Mouse (Mus musculus): ENCODE results near the gene Ndufs1. TPM values are rescaled to one million over a fixed set of nuclear protein-coding genes. Genes with fewer than 3 reads are reported as not detected.

Gene Ndufs1
- polyA plus RNA-seq, 1 experiment from 2014 or later = 92.7 TPM

DNA sequence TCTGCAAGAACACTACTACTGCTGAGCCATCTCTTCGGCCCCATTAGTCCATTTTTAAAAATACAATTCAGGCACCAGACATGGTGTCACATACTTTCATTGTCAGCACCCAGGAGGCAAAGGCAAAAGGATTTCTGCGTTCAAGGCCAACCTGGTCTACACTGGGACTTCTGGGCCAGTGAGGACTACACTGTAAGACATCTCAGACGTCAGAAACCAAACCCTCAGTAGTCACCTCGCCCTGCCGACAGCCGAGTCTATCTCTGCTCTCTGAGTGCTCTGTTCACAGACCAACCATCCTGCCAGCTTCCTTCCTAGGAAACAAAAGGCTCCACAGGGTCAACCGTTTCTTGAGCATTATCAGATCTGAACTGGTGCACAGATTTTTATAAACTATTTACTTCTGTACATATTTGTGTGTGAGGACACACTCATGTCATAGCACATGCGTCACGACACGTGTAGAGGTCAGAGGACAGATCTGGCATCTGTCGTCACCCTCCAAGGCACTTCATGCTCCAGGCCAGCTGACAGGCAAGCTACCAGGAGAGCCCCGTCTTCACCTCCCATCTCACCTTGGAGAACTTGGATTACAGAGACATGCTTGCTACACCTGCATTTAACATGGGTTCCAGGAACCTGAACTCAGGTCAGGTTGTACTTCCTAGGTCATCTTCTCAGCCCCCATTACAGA is 73.7 kb downstream of the Ndufs1 start:
- ATAC-seq (ENCODE audit: low read depth) = no peak
- 76% methylated on average over 12 of the region's 12 CpGs for WGBS (ENCODE audit: insufficient replicate concordance)

DNA sequence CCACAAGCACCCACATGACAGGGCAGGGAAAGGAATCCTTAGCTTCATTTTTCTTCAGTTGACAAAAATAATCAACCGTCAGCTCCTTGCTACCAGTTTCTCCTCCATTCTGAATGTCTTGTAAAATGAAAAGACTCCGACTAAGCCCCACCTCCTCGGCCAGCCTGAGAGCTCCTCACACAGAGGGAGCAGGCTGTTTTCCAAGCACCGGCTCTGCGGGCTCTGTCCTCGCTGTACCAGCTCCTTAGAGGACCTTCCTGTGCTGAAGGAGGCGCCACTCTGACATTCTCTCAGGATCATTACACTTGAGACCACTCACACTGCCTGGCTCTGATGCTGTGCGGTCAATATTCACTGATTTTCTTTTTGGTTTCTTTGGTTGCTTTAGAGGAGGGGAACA is 76.4 kb downstream of the Ndufs1 start:
- no peaks in the 10 kb centered on the region for H3K9me3 ChIP-seq (replicated peaks; ENCODE audit: control insufficient read depth, low read length)
- H3K4me3 ChIP-seq (ENCODE audit: low read depth, low read length) = no peak overlapping the region
- H3K4me1 ChIP-seq (ENCODE audit: control insufficient read depth, low read depth, low read length) = no peaks in the 10 kb centered on the region
- ATAC-seq (ENCODE audit: low read depth) = no peak
- H3K27me3 ChIP-seq (ENCODE audit: control insufficient read depth, insufficient read depth, low read depth, low read length) = no peaks in the 10 kb centered on the region
- no peak overlapping the region for H3K4me2 ChIP-seq (ENCODE audit: low read depth, low read length)
- 82% methylated on average over 8 of the region's 8 CpGs for WGBS (ENCODE audit: insufficient replicate concordance)
- no peak overlapping the region for H3K27ac ChIP-seq (ENCODE audit: low read length)
- no peak overlapping the region for H3K9ac ChIP-seq (ENCODE audit: low read depth, low read length)
- peaks cover 30% of the 10 kb centered on the region for H3K36me3 ChIP-seq (ENCODE audit: control insufficient read depth, insufficient read depth)

More for the DNA sequence above, 73.7 kb downstream of the Ndufs1 start:
- Histone ChIP-seq H3K36me3 (ENCODE audit: control insufficient read depth, insufficient read depth) (peaks cover 30% of the 10 kb centered on the region), H3K9me3 (replicated peaks; ENCODE audit: control insufficient read depth, low read length) (no peaks in the 10 kb centered on the region), H3K27ac (ENCODE audit: low read length) (no peak overlapping the region), H3K4me2 (ENCODE audit: low read depth, low read length) (no peak overlapping the region), H3K4me3 (ENCODE audit: low read depth, low read length) (no peak overlapping the region), H3K27me3 (ENCODE audit: control insufficient read depth, insufficient read depth, low read depth, low read length) (no peaks in the 10 kb centered on the region), H3K9ac (ENCODE audit: low read depth, low read length) (no peak overlapping the region), H3K4me1 (ENCODE audit: control insufficient read depth, low read depth, low read length) (peaks cover 2% of the 10 kb centered on the region; the same call in 1 of the 2 replicates)

DNA sequence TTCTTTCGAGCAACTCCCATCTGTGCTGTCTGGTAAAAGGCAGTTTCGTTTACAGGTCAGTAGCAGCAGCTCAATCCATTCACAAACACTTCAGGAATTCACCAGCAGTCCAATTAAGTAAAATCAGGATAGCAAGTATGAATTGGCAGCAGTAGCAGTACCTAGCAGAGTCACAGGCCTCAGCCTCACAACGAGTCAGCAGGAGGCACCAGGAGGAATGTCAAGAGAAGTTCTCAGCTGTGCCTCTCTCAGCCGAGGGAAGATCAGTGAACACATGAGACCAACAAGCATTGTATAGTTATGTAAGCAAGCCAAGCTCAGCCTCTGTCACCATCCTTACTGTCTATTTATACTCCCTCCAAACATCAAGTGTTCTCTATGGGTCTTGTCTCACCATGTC is 77.8 kb downstream of the Ndufs1 start:
- no peaks in the 10 kb centered on the region for H3K27me3 ChIP-seq (ENCODE audit: control insufficient read depth, insufficient read depth, low read depth, low read length)
- ATAC-seq (ENCODE audit: low read depth) = no peak
- H3K4me2 ChIP-seq (ENCODE audit: low read depth, low read length) = no peak overlapping the region
- H3K4me3 ChIP-seq (ENCODE audit: low read depth, low read length) = no peak overlapping the region
- 79% methylated on average over 4 of the region's 4 CpGs for WGBS (ENCODE audit: insufficient replicate concordance)
- H3K9ac ChIP-seq (ENCODE audit: low read depth, low read length) = no peak overlapping the region
- no peaks in the 10 kb centered on the region for H3K9me3 ChIP-seq (replicated peaks; ENCODE audit: control insufficient read depth, low read length)
- no peak overlapping the region for H3K27ac ChIP-seq (ENCODE audit: low read length)
- H3K4me1 ChIP-seq (ENCODE audit: control insufficient read depth, low read depth, low read length) = no peaks in the 10 kb centered on the region
- H3K36me3 ChIP-seq (ENCODE audit: control insufficient read depth, insufficient read depth) = peaks cover 30% of the 10 kb centered on the region

DNA sequence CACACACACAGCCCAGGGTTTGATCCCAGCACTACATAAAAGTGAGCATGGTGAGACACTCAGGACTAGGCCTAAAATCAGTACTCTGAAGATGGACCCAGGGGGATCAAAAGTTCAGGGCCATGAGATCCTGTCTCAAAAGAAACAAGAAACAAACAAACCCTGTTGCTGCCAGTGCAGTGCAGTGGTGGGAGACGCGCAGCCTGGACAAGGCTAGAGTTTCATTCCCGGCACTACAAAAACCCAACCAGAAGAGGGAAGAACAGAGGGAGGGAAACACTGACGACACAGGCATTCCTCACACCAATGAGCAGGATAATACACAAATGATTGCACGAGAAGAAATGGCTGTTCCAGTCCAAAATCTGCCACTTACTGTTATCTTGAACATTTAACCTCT is 80.6 kb downstream of the Ndufs1 start:
- ATAC-seq (ENCODE audit: low read depth) = no peak
- 79% methylated on average over 5 of the region's 5 CpGs for WGBS (ENCODE audit: insufficient replicate concordance)
- H3K36me3 ChIP-seq (ENCODE audit: control insufficient read depth, insufficient read depth) = peaks cover 33% of the 10 kb centered on the region
- no peak overlapping the region for H3K4me2 ChIP-seq (ENCODE audit: low read depth, low read length)
- no peaks in the 10 kb centered on the region for H3K4me1 ChIP-seq (ENCODE audit: control insufficient read depth, low read depth, low read length)
- H3K27ac ChIP-seq (ENCODE audit: low read length) = no peak overlapping the region
- no peaks in the 10 kb centered on the region for H3K9me3 ChIP-seq (replicated peaks; ENCODE audit: control insufficient read depth, low read length)
- H3K4me3 ChIP-seq (ENCODE audit: low read depth, low read length) = no peak overlapping the region
- no peak overlapping the region for H3K9ac ChIP-seq (ENCODE audit: low read depth, low read length)
- no peaks in the 10 kb centered on the region for H3K27me3 ChIP-seq (ENCODE audit: control insufficient read depth, insufficient read depth, low read depth, low read length)

Small RNA genes within 50 kb of the gene (microRNA-seq; reads per million reads assigned to microRNA genes)
- gene Gm24557 = not detected
- not detected for gene Gm27512

Other genes with a start within 250 kb of the Ndufs1 start
- 4.5 and 4.9 TPM in 2 replicates for gene Ino80d, start 62.2 kb downstream of the Ndufs1 start, polyA plus RNA-seq (2015; fragmentation: Nextera tagmentation; extraction: Ambion mirVana)
- gene Eef1b2, start within 50 bp of the Ndufs1 start, polyA plus RNA-seq (2015; fragmentation: Nextera tagmentation; extraction: Ambion mirVana) = 207 and 226 TPM in 2 replicates
- gene Gpr1, start 37.7 kb upstream of the Ndufs1 start, polyA plus RNA-seq (2015; fragmentation: Nextera tagmentation; extraction: Ambion mirVana) = 0.04 TPM in 1 of 2 replicates, not detected in the other
- gene Zdbf2, start 96.4 kb upstream of the Ndufs1 start, polyA plus RNA-seq (2015; fragmentation: Nextera tagmentation; extraction: Ambion mirVana) = 0.44 and 0.77 TPM in 2 replicates

All from liver, embryonic 16.5 days (tissue).